Mouse (Mus musculus): ENCODE results near the gene Atrip. TPM values are rescaled to one million over a fixed set of nuclear protein-coding genes. Genes with fewer than 3 reads are reported as not detected.

The Atrip gene
- polyA plus RNA-seq, 1 experiment from 2014 or later = 36.0 TPM

GRCm38 (mm10) chr9:109056081-109056690 is 17.7 kb downstream of the Atrip start:
- Histone ChIP-seq H3K9ac (replicated peaks; ENCODE audit: low read depth, low read length) (no peak overlapping the region), H3K4me3 (replicated peaks; ENCODE audit: low read length) (no peak overlapping the region), H3K27ac (ENCODE audit: low read length) (no peak overlapping the region), H3K4me1 (replicated peaks; ENCODE audit: control insufficient read depth, insufficient read depth, low read length) (peaks cover 17% of the 10 kb centered on the region), H3K9me3 (ENCODE audit: control insufficient read depth, low read length) (no peaks in the 10 kb centered on the region), H3K27me3 (replicated peaks; ENCODE audit: control insufficient read depth, insufficient read depth, low read length) (no peaks in the 10 kb centered on the region), H3K36me3 (ENCODE audit: control insufficient read depth, insufficient read depth) (peaks cover 11% of the 10 kb centered on the region), H3K4me2 (ENCODE audit: low read length) (no peak overlapping the region)
- 93% methylated on average over 17 of the region's 17 CpGs for WGBS
- no peak for ATAC-seq

GRCm38 (mm10) chr9:109055271-109056030 is 18.5 kb downstream of the Atrip start:
- Histone ChIP-seq H3K4me1 (replicated peaks; ENCODE audit: control insufficient read depth, insufficient read depth, low read length) (peaks cover 17% of the 10 kb centered on the region), H3K9ac (replicated peaks; ENCODE audit: low read depth, low read length) (peak overlapping the region; percentile 53), H3K4me3 (replicated peaks; ENCODE audit: low read length) (peak overlapping the region; percentile 41), H3K9me3 (ENCODE audit: control insufficient read depth, low read length) (no peaks in the 10 kb centered on the region), H3K27ac (ENCODE audit: low read length) (peak overlapping the region; percentile 58), H3K4me2 (ENCODE audit: low read length) (peak overlapping the region; percentile 51), H3K36me3 (ENCODE audit: control insufficient read depth, insufficient read depth) (peaks cover 8% of the 10 kb centered on the region; the same call in 1 of the 2 replicates), H3K27me3 (replicated peaks; ENCODE audit: control insufficient read depth, insufficient read depth, low read length) (no peaks in the 10 kb centered on the region)
- no peak; the same call in 1 of the 2 replicates for ATAC-seq
- WGBS = 86% methylated on average over 12 of the region's 12 CpGs

- H3K27ac ChIP-seq (ENCODE audit: low read length) = peak overlapping the region; percentile 69
- WGBS = 6% methylated on average over 7 of the region's 7 CpGs
- peaks cover 17% of the 10 kb centered on the region for H3K4me1 ChIP-seq (replicated peaks; ENCODE audit: control insufficient read depth, insufficient read depth, low read length)
- H3K4me3 ChIP-seq (replicated peaks; ENCODE audit: low read length) = peak overlapping the region; percentile 41
- H3K36me3 ChIP-seq (ENCODE audit: control insufficient read depth, insufficient read depth) = peaks cover 8% of the 10 kb centered on the region; the same call in 1 of the 2 replicates
- no peaks in the 10 kb centered on the region for H3K27me3 ChIP-seq (replicated peaks; ENCODE audit: control insufficient read depth, insufficient read depth, low read length)
- peak; percentile 81 for ATAC-seq
- H3K9me3 ChIP-seq (ENCODE audit: control insufficient read depth, low read length) = no peaks in the 10 kb centered on the region
- peak overlapping the region; percentile 51 for H3K4me2 ChIP-seq (ENCODE audit: low read length)
- H3K9ac ChIP-seq (replicated peaks; ENCODE audit: low read depth, low read length) = peak overlapping the region; percentile 53
These were observed 19.2 kb downstream of the Atrip start for GRCm38 (mm10) chr9:109054712-109055111.

GRCm38 (mm10) chr9:109053851-109054250 is 20.1 kb downstream of the Atrip start:
- H3K4me1 ChIP-seq (replicated peaks; ENCODE audit: control insufficient read depth, insufficient read depth, low read length) = peaks cover 11% of the 10 kb centered on the region
- H3K27ac ChIP-seq (ENCODE audit: low read length) = no peak overlapping the region
- H3K9ac ChIP-seq (replicated peaks; ENCODE audit: low read depth, low read length) = no peak overlapping the region
- H3K4me3 ChIP-seq (replicated peaks; ENCODE audit: low read length) = no peak overlapping the region
- no peak overlapping the region for H3K4me2 ChIP-seq (ENCODE audit: low read length)
- peaks cover 8% of the 10 kb centered on the region; the same call in 1 of the 2 replicates for H3K36me3 ChIP-seq (ENCODE audit: control insufficient read depth, insufficient read depth)
- no peaks in the 10 kb centered on the region for H3K9me3 ChIP-seq (ENCODE audit: control insufficient read depth, low read length)
- no peaks in the 10 kb centered on the region for H3K27me3 ChIP-seq (replicated peaks; ENCODE audit: control insufficient read depth, insufficient read depth, low read length)
- no peak for ATAC-seq
- WGBS = 76% methylated on average over 6 of the region's 6 CpGs

- no peak overlapping the region for H3K4me3 ChIP-seq (replicated peaks; ENCODE audit: low read length)
- no peak for ATAC-seq
- H3K4me2 ChIP-seq (ENCODE audit: low read length) = no peak overlapping the region
- H3K27me3 ChIP-seq (replicated peaks; ENCODE audit: control insufficient read depth, insufficient read depth, low read length) = no peaks in the 10 kb centered on the region
- peaks cover 6% of the 10 kb centered on the region for H3K4me1 ChIP-seq (replicated peaks; ENCODE audit: control insufficient read depth, insufficient read depth, low read length)
- 83% methylated on average over 3 of the region's 3 CpGs for WGBS
- no peaks in the 10 kb centered on the region for H3K9me3 ChIP-seq (ENCODE audit: control insufficient read depth, low read length)
- peaks cover 5% of the 10 kb centered on the region; the same call in 1 of the 2 replicates for H3K36me3 ChIP-seq (ENCODE audit: control insufficient read depth, insufficient read depth)
- no peak overlapping the region for H3K9ac ChIP-seq (replicated peaks; ENCODE audit: low read depth, low read length)
- H3K27ac ChIP-seq (ENCODE audit: low read length) = no peak overlapping the region
These were observed 20.6 kb downstream of the Atrip start for GRCm38 (mm10) chr9:109053366-109053765.

- Histone ChIP-seq H3K4me3 (replicated peaks; ENCODE audit: low read length) (no peak overlapping the region), H3K4me1 (replicated peaks; ENCODE audit: control insufficient read depth, insufficient read depth, low read length) (peaks cover 6% of the 10 kb centered on the region), H3K9ac (replicated peaks; ENCODE audit: low read depth, low read length) (no peak overlapping the region), H3K36me3 (ENCODE audit: control insufficient read depth, insufficient read depth) (no peaks in the 10 kb centered on the region), H3K27ac (ENCODE audit: low read length) (no peak overlapping the region), H3K4me2 (ENCODE audit: low read length) (no peak overlapping the region), H3K9me3 (ENCODE audit: control insufficient read depth, low read length) (no peaks in the 10 kb centered on the region), H3K27me3 (replicated peaks; ENCODE audit: control insufficient read depth, insufficient read depth, low read length) (no peaks in the 10 kb centered on the region)
- ATAC-seq = no peak
- WGBS = 88% methylated on average over 9 of the region's 9 CpGs
These were observed 21.2 kb downstream of the Atrip start for GRCm38 (mm10) chr9:109052490-109053260.

- no peak overlapping the region for H3K27ac ChIP-seq (ENCODE audit: low read length)
- no peak overlapping the region for H3K4me2 ChIP-seq (ENCODE audit: low read length)
- H3K9me3 ChIP-seq (ENCODE audit: control insufficient read depth, low read length) = no peaks in the 10 kb centered on the region
- H3K4me3 ChIP-seq (replicated peaks; ENCODE audit: low read length) = no peak overlapping the region
- 91% methylated on average over 10 of the region's 10 CpGs for WGBS
- no peak for ATAC-seq
- peaks cover 6% of the 10 kb centered on the region for H3K4me1 ChIP-seq (replicated peaks; ENCODE audit: control insufficient read depth, insufficient read depth, low read length)
- H3K9ac ChIP-seq (replicated peaks; ENCODE audit: low read depth, low read length) = no peak overlapping the region
- H3K36me3 ChIP-seq (ENCODE audit: control insufficient read depth, insufficient read depth) = no peaks in the 10 kb centered on the region
- no peaks in the 10 kb centered on the region for H3K27me3 ChIP-seq (replicated peaks; ENCODE audit: control insufficient read depth, insufficient read depth, low read length)
These were observed 22.1 kb downstream of the Atrip start for GRCm38 (mm10) chr9:109051651-109052489.

- H3K27ac ChIP-seq (ENCODE audit: low read length) = no peak overlapping the region
- H3K4me1 ChIP-seq (replicated peaks; ENCODE audit: control insufficient read depth, insufficient read depth, low read length) = peaks cover 6% of the 10 kb centered on the region
- H3K27me3 ChIP-seq (replicated peaks; ENCODE audit: control insufficient read depth, insufficient read depth, low read length) = no peaks in the 10 kb centered on the region
- no peak overlapping the region for H3K4me2 ChIP-seq (ENCODE audit: low read length)
- WGBS = 91% methylated on average over 13 of the region's 13 CpGs
- no peak overlapping the region for H3K4me3 ChIP-seq (replicated peaks; ENCODE audit: low read length)
- no peak overlapping the region for H3K9ac ChIP-seq (replicated peaks; ENCODE audit: low read depth, low read length)
- no peak for ATAC-seq
- no peaks in the 10 kb centered on the region for H3K9me3 ChIP-seq (ENCODE audit: control insufficient read depth, low read length)
- no peaks in the 10 kb centered on the region for H3K36me3 ChIP-seq (ENCODE audit: control insufficient read depth, insufficient read depth)
These were observed 22.9 kb downstream of the Atrip start for GRCm38 (mm10) chr9:109051011-109051501.

Measured in forebrain, embryonic 16.5 days (tissue).